In genomic region chr7:109594845-109595531, GRCm38 (mm10) we compare ENCODE assay signal across 20 mouse cellular contexts.
DNase-seq lines count a peak whose midpoint lies in the region; ATAC-seq lines count a peak whose summit lies in the region.
"Had no signal": no experiment of that assay in that cellular context is flagged by ENCODE, and none has a peak within 500 bp of the region (broad histone marks: within the 10 kb centered on the region; RNA-seq: fewer than 3 reads in every experiment).

No protein-coding gene starts in this region.

- H3K4me2 ChIP-seq in liver, embryonic 13.5 days = peak overlapping the region; percentile 42
- H3K4me2 ChIP-seq: hindbrain, embryonic 14.5 days; limb, embryonic 13.5 days; midbrain, embryonic 13.5 days had no signal

- no peaks in the 10 kb centered on the region; the same call in 1 of the 2 replicates for H3K36me3 ChIP-seq in liver, embryonic 13.5 days
- H3K36me3 ChIP-seq: limb, embryonic 13.5 days; midbrain, embryonic 13.5 days had no signal

- H3K9me3 ChIP-seq in liver, embryonic 13.5 days (replicated peaks) = no peaks in the 10 kb centered on the region
- H3K9me3 ChIP-seq: limb, embryonic 13.5 days; midbrain, embryonic 13.5 days had no signal

- peak overlapping the region; percentile 89 for H3K27ac ChIP-seq in liver, embryonic 13.5 days
- H3K27ac ChIP-seq: hindbrain, embryonic 14.5 days; left cerebral cortex, adult 2 months; limb, embryonic 13.5 days; midbrain, embryonic 13.5 days had no signal

- peak; percentile 18 for DNase-seq in MEL-GATA-1-ER (ENCODE audit: extremely low read depth, low read depth)
- DNase-seq in liver, embryonic 13.5 days = peak; percentile 82
- peak; percentile 39 to 41 for DNase-seq in spleen, postnatal 14 days (ENCODE audit: low spot score in 2 of 2)
- no peak for DNase-seq in cerebellum, adult 9-11 months
- no peak for DNase-seq in natural killer cell, adult 2 months (ENCODE audit: low spot score in 2 of 2)
- no peak for DNase-seq in adrenal gland, postnatal 10 days
- DNase-seq: adrenal gland, postnatal 25 days; cerebellum, postnatal 36 days; gastrocnemius, postnatal 14 days; kidney, adult 2 months; kidney, postnatal 4 days; lung, postnatal 36 days; thymus, postnatal 4 days had no signal

- peak overlapping the region; percentile 63 for H3K9ac ChIP-seq in liver, embryonic 13.5 days
- H3K9ac ChIP-seq: hindbrain, embryonic 14.5 days; limb, embryonic 13.5 days; midbrain, embryonic 13.5 days had no signal

- no peaks in the 10 kb centered on the region for H3K27me3 ChIP-seq in liver, embryonic 13.5 days
- H3K27me3 ChIP-seq: limb, embryonic 13.5 days; midbrain, embryonic 13.5 days had no signal

- H3K4me3 ChIP-seq in liver, embryonic 13.5 days (replicated peaks) = no peak overlapping the region
- H3K4me3 ChIP-seq: left cerebral cortex, adult 2 months; limb, embryonic 13.5 days; midbrain, embryonic 13.5 days had no signal

- peaks cover 80% of the 10 kb centered on the region for H3K4me1 ChIP-seq in liver, embryonic 13.5 days (replicated peaks)
- H3K4me1 ChIP-seq: midbrain, embryonic 13.5 days had no signal

- peak; percentile 56; the same call in 1 of the 2 replicates for ATAC-seq in common myeloid progenitor, adult 5-6 weeks (replicated peaks; ENCODE audit: low read depth, poor library complexity, severe bottlenecking)
- ATAC-seq in liver, embryonic 13.5 days (ENCODE audit: low read depth) = peak; percentile 93
- no peak for ATAC-seq in cerebellum, adult (ENCODE audit: insufficient number of reproducible peaks, low FRiP score, low TSS enrichment)
- ATAC-seq: CD4-positive, CD25-positive, alpha-beta regulatory T cell, adult 4 months; midbrain, embryonic 13.5 days had no signal

- WGBS in liver, embryonic 13.5 days (ENCODE audit: insufficient replicate concordance) = 37% methylated on average over 2 of the region's 2 CpGs

Comparison
In these comparisons a context has a peak if more than half of its experiments do, and no peak if none do; other contexts are left out.
1. DNase-seq: peak in MEL-GATA-1-ER (single experiment), liver, embryonic 13.5 days (single experiment) and spleen, postnatal 14 days (2 of 2); none in cerebellum, adult 9-11 months (single experiment), natural killer cell, adult 2 months (0 of 2) and adrenal gland, postnatal 10 days (single experiment).